Mouse (Mus musculus): ENCODE data around the gene Spns3. TPM values are rescaled to one million over a fixed set of nuclear protein-coding genes. Genes with fewer than 3 reads are reported as not detected.

The Spns3 gene
- polyA plus RNA-seq, 1 experiment from 2014 or later = 0.04 TPM

- Histone ChIP-seq H3K27me3 (no peaks in the 10 kb centered on the region; the same call in 1 of the 2 replicates), H3K9me3 (no peaks in the 10 kb centered on the region), H3K36me3 (no peaks in the 10 kb centered on the region), H3K4me1 (replicated peaks) (peaks cover 36% of the 10 kb centered on the region), H3K9ac (no peak overlapping the region), H3K4me2 (no peak overlapping the region), H3K27ac (replicated peaks) (0 out of 2 replicates have a peak overlapping the region, but pooled peaks have one; percentile 23), H3K4me3 (no peak overlapping the region)
- 22% methylated on average over 8 of the region's 8 CpGs for WGBS
- ATAC-seq (ENCODE audit: low read depth) = no peak
These were observed 48.1 kb downstream of the Spns3 start for GRCm38 (mm10) chr11:72502236-72502635.

- ATAC-seq (ENCODE audit: low read depth) = no peak
- WGBS = 33% methylated on average over 5 of the region's 5 CpGs
- no peak overlapping the region for H3K27ac ChIP-seq (replicated peaks)
- peaks cover 41% of the 10 kb centered on the region for H3K4me1 ChIP-seq (replicated peaks)
- H3K27me3 ChIP-seq = no peaks in the 10 kb centered on the region; the same call in 1 of the 2 replicates
- H3K4me2 ChIP-seq = no peak overlapping the region
- no peaks in the 10 kb centered on the region for H3K36me3 ChIP-seq
- no peak overlapping the region for H3K4me3 ChIP-seq
- no peak overlapping the region for H3K9ac ChIP-seq
- no peaks in the 10 kb centered on the region for H3K9me3 ChIP-seq
These were observed 48.8 kb downstream of the Spns3 start for GRCm38 (mm10) chr11:72501426-72502002.

GRCm38 (mm10) chr11:72500139-72500538 lies 50.2 kb downstream of the Spns3 start:
- ATAC-seq (ENCODE audit: low read depth) = no peak
- H3K9me3 ChIP-seq = no peaks in the 10 kb centered on the region
- H3K4me3 ChIP-seq = no peak overlapping the region
- H3K27ac ChIP-seq (replicated peaks) = no peak overlapping the region
- H3K4me2 ChIP-seq = no peak overlapping the region
- whole genome bisulfite sequencing = 88% methylated on average over 4 of the region's 4 CpGs
- no peaks in the 10 kb centered on the region for H3K36me3 ChIP-seq
- peaks cover 41% of the 10 kb centered on the region for H3K4me1 ChIP-seq (replicated peaks)
- no peak overlapping the region for H3K9ac ChIP-seq
- H3K27me3 ChIP-seq = no peaks in the 10 kb centered on the region

GRCm38 (mm10) chr11:72497367-72497766 lies 52.9 kb downstream of the Spns3 start:
- no peaks in the 10 kb centered on the region for H3K36me3 ChIP-seq
- no peak overlapping the region for H3K4me3 ChIP-seq
- H3K27me3 ChIP-seq = no peaks in the 10 kb centered on the region
- H3K4me2 ChIP-seq = no peak overlapping the region
- WGBS = 14% methylated on average over 4 of the region's 4 CpGs
- H3K9me3 ChIP-seq = no peaks in the 10 kb centered on the region
- H3K27ac ChIP-seq (replicated peaks) = peak overlapping the region; percentile 46
- 0 out of 2 replicates have a peak overlapping the region, but pooled peaks have one; percentile 5 for H3K9ac ChIP-seq
- ATAC-seq (ENCODE audit: low read depth) = peak; percentile 32; the same call in 1 of the 2 replicates
- peaks cover 26% of the 10 kb centered on the region for H3K4me1 ChIP-seq (replicated peaks)

- no peak for ATAC-seq (ENCODE audit: low read depth)
- H3K4me2 ChIP-seq = no peak overlapping the region
- WGBS = 66% methylated on average over 1 of the region's 1 CpGs
These were observed 53.5 kb downstream of the Spns3 start for GRCm38 (mm10) chr11:72496775-72497174.

GRCm38 (mm10) chr11:72496066-72496465 lies 54.2 kb downstream of the Spns3 start:
- 63% methylated on average over 3 of the region's 3 CpGs for whole genome bisulfite sequencing

More at GRCm38 (mm10) chr11:72496775-72497174, 53.5 kb downstream of the Spns3 start:
- 0 out of 2 replicates have a peak overlapping the region, but pooled peaks have one; percentile 5 for H3K9ac ChIP-seq
- H3K27ac ChIP-seq (replicated peaks) = peak overlapping the region; percentile 46
- no peak overlapping the region for H3K4me3 ChIP-seq
- no peaks in the 10 kb centered on the region; the same call in 1 of the 2 replicates for H3K27me3 ChIP-seq
- no peaks in the 10 kb centered on the region for H3K36me3 ChIP-seq
- H3K4me1 ChIP-seq (replicated peaks) = peaks cover 21% of the 10 kb centered on the region
- no peaks in the 10 kb centered on the region for H3K9me3 ChIP-seq

GRCm38 (mm10) chr11:72494046-72494988 lies 56.0 kb downstream of the Spns3 start:
- Histone ChIP-seq H3K4me3 (no peak overlapping the region), H3K27me3 (no peaks in the 10 kb centered on the region; the same call in 1 of the 2 replicates), H3K4me2 (no peak overlapping the region), H3K4me1 (replicated peaks) (peaks cover 22% of the 10 kb centered on the region), H3K36me3 (no peaks in the 10 kb centered on the region), H3K9me3 (no peaks in the 10 kb centered on the region), H3K27ac (replicated peaks) (no peak overlapping the region), H3K9ac (no peak overlapping the region)
- ATAC-seq (ENCODE audit: low read depth) = no peak
- WGBS = 55% methylated on average over 8 of the region's 8 CpGs

More at GRCm38 (mm10) chr11:72496066-72496465, 54.2 kb downstream of the Spns3 start:
- ATAC-seq (ENCODE audit: low read depth) = no peak
- H3K4me2 ChIP-seq = no peak overlapping the region
- no peak overlapping the region for H3K4me3 ChIP-seq
- no peaks in the 10 kb centered on the region for H3K36me3 ChIP-seq
- no peaks in the 10 kb centered on the region for H3K9me3 ChIP-seq
- no peak overlapping the region for H3K9ac ChIP-seq
- H3K27me3 ChIP-seq = no peaks in the 10 kb centered on the region; the same call in 1 of the 2 replicates
- peaks cover 15% of the 10 kb centered on the region for H3K4me1 ChIP-seq (replicated peaks)
- H3K27ac ChIP-seq (replicated peaks) = no peak overlapping the region

GRCm38 (mm10) chr11:72491130-72491960 lies 59.0 kb downstream of the Spns3 start:
- H3K4me1 ChIP-seq (replicated peaks) = peaks cover 32% of the 10 kb centered on the region
- no peak overlapping the region for H3K9ac ChIP-seq
- no peak overlapping the region for H3K4me3 ChIP-seq
- no peaks in the 10 kb centered on the region for H3K36me3 ChIP-seq
- H3K27ac ChIP-seq (replicated peaks) = no peak overlapping the region
- WGBS = 80% methylated on average over 15 of the region's 15 CpGs
- no peak for ATAC-seq (ENCODE audit: low read depth)
- H3K27me3 ChIP-seq = peaks cover 23% of the 10 kb centered on the region; the same call in 1 of the 2 replicates
- no peak overlapping the region for H3K4me2 ChIP-seq
- no peaks in the 10 kb centered on the region for H3K9me3 ChIP-seq

GRCm38 (mm10) chr11:72489881-72490301 lies 60.4 kb downstream of the Spns3 start, which contains the start of gene Spns2:
Spns2 (minus strand) TSS chr11:72489904.
- Histone ChIP-seq H3K27me3 (peaks cover 23% of the 10 kb centered on the region; the same call in 1 of the 2 replicates), H3K9ac (peak within 1 kb of the TSS; percentile 96), H3K36me3 (no peaks in the 10 kb centered on the region), H3K9me3 (no peaks in the 10 kb centered on the region), H3K4me2 (peak within 1 kb of the TSS; percentile 70), H3K4me3 (peak within 1 kb of the TSS; percentile 78), H3K27ac (replicated peaks) (peak within 1 kb of the TSS; percentile 93), H3K4me1 (replicated peaks) (peaks cover 47% of the 10 kb centered on the region)
- ATAC-seq (ENCODE audit: low read depth) = peak; percentile 90
- under 1% methylated on average over 42 of the region's 42 CpGs for WGBS

- H3K4me3 ChIP-seq = peak overlapping the region; percentile 78
- WGBS = 1% methylated on average over 24 of the region's 42 CpGs
- peak; percentile 46 for ATAC-seq (ENCODE audit: low read depth)
- peaks cover 23% of the 10 kb centered on the region; the same call in 1 of the 2 replicates for H3K27me3 ChIP-seq
- H3K9ac ChIP-seq = peak overlapping the region; percentile 96
- H3K4me1 ChIP-seq (replicated peaks) = peaks cover 51% of the 10 kb centered on the region
- no peaks in the 10 kb centered on the region for H3K9me3 ChIP-seq
- H3K4me2 ChIP-seq = peak overlapping the region; percentile 70
- H3K36me3 ChIP-seq = no peaks in the 10 kb centered on the region
- peak overlapping the region; percentile 93 for H3K27ac ChIP-seq (replicated peaks)
These were observed 60.9 kb downstream of the Spns3 start for GRCm38 (mm10) chr11:72489397-72489796.

- Histone ChIP-seq H3K27ac (replicated peaks) (peak overlapping the region; percentile 93), H3K27me3 (peaks cover 23% of the 10 kb centered on the region; the same call in 1 of the 2 replicates), H3K9ac (peak overlapping the region; percentile 96), H3K4me1 (replicated peaks) (peaks cover 52% of the 10 kb centered on the region), H3K4me3 (peak overlapping the region; percentile 78), H3K4me2 (peak overlapping the region; percentile 70), H3K9me3 (no peaks in the 10 kb centered on the region), H3K36me3 (no peaks in the 10 kb centered on the region)
- under 1% methylated on average over 38 of the region's 38 CpGs for whole genome bisulfite sequencing
- peak; percentile 64 for ATAC-seq (ENCODE audit: low read depth)
These were observed 61.5 kb downstream of the Spns3 start for GRCm38 (mm10) chr11:72488753-72489271.

All from neural tube, embryonic 13.5 days (tissue).